Mouse (Mus musculus) brain, embryonic 14.5 days (tissue): ENCODE measurements around the gene Tm4sf5.
"Not testable (repeated sequence)": the region's sequence is repeated elsewhere in the genome, so short reads cannot be mapped to it uniquely, and the experiment has no call there.

Experiments used
- CTCF ChIP-seq: fragments of 200-500 bp; IDR thresholded peaks from 2 replicates; pipeline ENCODE4 v1.5.1; 2012; ENCODE audit warnings: inconsistent platforms, mild to moderate bottlenecking, moderate library complexity, borderline replicate concordance; ENCODE audit not compliant: insufficient read depth, insufficient read length; ENCODE audit errors: extremely low read depth
- POLR2A ChIP-seq: fragments of 200-500 bp; IDR thresholded peaks from 2 replicates; pipeline ENCODE4 v1.6.1; 2012; ENCODE audit warnings: mild to moderate bottlenecking, inconsistent platforms, borderline replicate concordance; ENCODE audit not compliant: poor library complexity, insufficient read depth, insufficient read length, severe bottlenecking; ENCODE audit errors: extremely low read depth

GRCm38 (mm10) chr11:70523306-70523989 is 18.4 kb downstream of the Tm4sf5 start:
- not testable (repeated sequence) for TF ChIP-seq CTCF, POLR2A
